Mouse (Mus musculus): ENCODE measurements around the gene RPS10-NUDT3.

GRCm38 (mm10) chr17:27656414-27656813 lies 21.4 kb upstream of the RPS10-NUDT3 start:
- TF ChIP-seq CTCF (IDR thresholded peaks at IDR 0.05; ENCODE audit: extremely low read depth, insufficient read depth, insufficient read length, insufficient replicate concordance) (no peak), POLR2A (IDR thresholded peaks at IDR 0.05; ENCODE audit: low read depth, low read length) (no peak)

All from spleen, adult 2 months (tissue).